Mouse (Mus musculus) testis, adult 2 months (tissue): ENCODE results near the gene Klf9.

ENCODE experiments used
- CTCF ChIP-seq: fragments of 200-500 bp; IDR thresholded peaks from 2 replicates; pipeline ENCODE4 v1.5.1; 2012; ENCODE audit warnings: low read depth, mild to moderate bottlenecking, inconsistent platforms, low read length, moderate library complexity; ENCODE audit not compliant: control insufficient read depth, insufficient read depth, insufficient replicate concordance
- POLR2A ChIP-seq: fragments of 200-500 bp; IDR thresholded peaks from 2 replicates; pipeline ENCODE4 v1.6.1; 2012; ENCODE audit warnings: low read depth, mild to moderate bottlenecking, inconsistent platforms, low read length, moderate library complexity; ENCODE audit not compliant: control insufficient read depth

DNA sequence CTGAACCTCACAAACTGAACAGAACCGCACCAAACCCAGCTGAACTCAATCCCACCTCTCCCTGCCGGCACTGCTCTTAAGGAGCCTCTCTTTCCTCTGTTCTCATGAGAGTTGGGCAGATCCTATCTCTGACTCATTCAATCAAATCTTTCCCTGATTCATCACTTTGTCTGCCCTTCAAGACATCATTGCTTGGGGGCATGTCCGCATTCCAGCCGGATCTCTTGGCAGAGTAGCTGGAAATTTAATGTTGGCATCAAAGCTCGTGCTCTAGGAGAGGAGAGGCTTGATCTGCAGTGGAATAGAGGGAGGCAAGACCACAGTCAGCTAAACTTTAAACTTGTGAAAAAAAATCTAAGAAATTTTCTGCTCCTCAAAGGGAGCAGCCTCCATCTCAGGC is 61.1 kb downstream of the Klf9 start:
- TF ChIP-seq CTCF = no peak
- TF ChIP-seq POLR2A = no peak
